Mouse (Mus musculus) gastrocnemius, postnatal 36 days (tissue): ENCODE data around the gene Col23a1. TPM values are rescaled to one million over a fixed set of nuclear protein-coding genes. Genes with fewer than 3 reads are reported as not detected.

Source experiments
- DNase-seq, 2 experiments: peaks; one replicate each; pipeline ENCODE4 v3.0.0; 2022
- intact Hi-C: fragments of 180-260 bp; cut with DNase I; formaldehyde crosslinking; loops from one replicate; pipeline ENCODE4 v1.15.1; 2025
- total RNA-seq, 2 experiments: library from RNA; stranded (reverse); gene quantifications; 2 replicates each; pipeline ENCODE4 v1.2.3; 2021

The Col23a1 gene
- total RNA-seq, 2 experiments from 2014 or later = 1.4 to 1.5 TPM

- intact Hi-C loops = no loop called here
- DNase-seq = no peak
Measured at GRCm38 (mm10) chr11:51468737-51469136, 179.0 kb downstream of the Col23a1 start.

DNA sequence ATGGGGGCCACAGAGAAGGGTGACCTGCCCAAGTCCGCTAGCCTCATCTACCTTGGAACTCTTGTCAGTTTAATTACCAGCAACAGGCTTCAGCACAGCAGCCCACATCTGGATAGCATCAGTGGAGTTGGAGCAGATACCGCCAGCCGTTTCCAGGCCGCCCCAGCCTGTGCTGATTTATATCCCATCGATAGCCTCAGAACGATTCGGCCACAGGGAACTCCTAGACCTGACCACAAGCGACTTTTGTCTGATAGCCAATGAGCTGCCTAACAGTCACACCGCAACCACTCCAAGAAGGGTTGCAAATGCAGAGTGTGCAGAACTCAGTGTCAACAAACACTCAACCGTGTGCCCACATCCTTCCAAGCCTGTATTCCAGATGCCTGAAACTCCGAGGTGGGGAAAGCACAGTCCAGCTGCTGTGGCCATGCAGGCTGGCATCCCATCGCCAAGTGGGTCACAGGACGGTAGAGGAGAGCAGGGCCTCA lies 179.7 kb downstream of the Col23a1 start:
- intact Hi-C loops = no loop called here
- DNase-seq = peak; percentile 10 to 28

- intact Hi-C loops = no loop called here
- DNase-seq = no peak
Measured at GRCm38 (mm10) chr11:51470383-51471144, 180.8 kb downstream of the Col23a1 start.

- intact Hi-C loops = no loop called here
- no peak for DNase-seq
Measured at GRCm38 (mm10) chr11:51473686-51474085, 184.0 kb downstream of the Col23a1 start.

DNA sequence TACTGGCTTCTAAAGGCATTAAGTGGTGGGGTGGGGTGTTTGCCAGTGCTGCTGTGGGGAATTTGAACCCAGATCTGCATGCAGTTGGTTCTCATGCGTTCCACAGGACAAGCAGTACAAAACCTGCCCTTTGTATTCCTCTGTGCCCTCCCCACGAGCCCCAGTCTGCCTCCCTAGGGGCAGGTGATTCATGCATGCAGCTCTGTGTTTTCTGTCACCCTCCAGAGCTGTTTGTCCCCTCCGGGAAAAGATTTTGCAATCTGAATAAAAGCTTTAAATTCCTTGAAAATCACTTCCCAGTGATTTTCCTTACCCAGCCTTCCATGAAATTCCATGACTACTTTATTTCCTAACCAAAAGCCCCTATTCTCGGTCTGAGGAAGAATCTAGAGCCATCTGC lies 186.8 kb downstream of the Col23a1 start:
- intact Hi-C loops = no loop called here
- DNase-seq = no peak

DNA sequence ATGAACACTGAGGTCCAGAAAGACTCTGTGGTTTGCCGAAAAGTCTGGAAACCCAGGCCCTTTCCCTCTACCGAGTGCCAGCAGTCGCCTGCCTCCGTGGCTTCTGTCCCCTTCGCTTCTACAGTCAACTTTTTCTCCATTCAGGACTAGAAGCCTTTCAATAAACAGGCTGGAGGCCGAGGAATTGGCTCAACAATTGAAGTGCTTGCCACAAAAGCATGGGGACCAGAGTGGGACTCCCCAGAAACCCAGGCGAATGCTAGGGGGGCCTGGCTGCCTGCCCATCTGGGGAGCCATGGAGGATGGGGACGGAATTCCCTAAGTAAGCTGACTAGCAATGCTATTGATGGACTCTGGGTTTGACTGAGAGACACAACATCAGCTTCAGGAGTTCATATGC lies 187.9 kb downstream of the Col23a1 start:
- intact Hi-C loops = no loop called here
- no peak for DNase-seq

GRCm38 (mm10) chr11:51482251-51482650 lies 192.5 kb downstream of the Col23a1 start:
- DNase-seq = no peak
- intact Hi-C loops = no loop called here

GRCm38 (mm10) chr11:51485051-51485521 lies 195.4 kb downstream of the Col23a1 start:
- intact Hi-C loops = no loop called here
- no peak for DNase-seq

DNA sequence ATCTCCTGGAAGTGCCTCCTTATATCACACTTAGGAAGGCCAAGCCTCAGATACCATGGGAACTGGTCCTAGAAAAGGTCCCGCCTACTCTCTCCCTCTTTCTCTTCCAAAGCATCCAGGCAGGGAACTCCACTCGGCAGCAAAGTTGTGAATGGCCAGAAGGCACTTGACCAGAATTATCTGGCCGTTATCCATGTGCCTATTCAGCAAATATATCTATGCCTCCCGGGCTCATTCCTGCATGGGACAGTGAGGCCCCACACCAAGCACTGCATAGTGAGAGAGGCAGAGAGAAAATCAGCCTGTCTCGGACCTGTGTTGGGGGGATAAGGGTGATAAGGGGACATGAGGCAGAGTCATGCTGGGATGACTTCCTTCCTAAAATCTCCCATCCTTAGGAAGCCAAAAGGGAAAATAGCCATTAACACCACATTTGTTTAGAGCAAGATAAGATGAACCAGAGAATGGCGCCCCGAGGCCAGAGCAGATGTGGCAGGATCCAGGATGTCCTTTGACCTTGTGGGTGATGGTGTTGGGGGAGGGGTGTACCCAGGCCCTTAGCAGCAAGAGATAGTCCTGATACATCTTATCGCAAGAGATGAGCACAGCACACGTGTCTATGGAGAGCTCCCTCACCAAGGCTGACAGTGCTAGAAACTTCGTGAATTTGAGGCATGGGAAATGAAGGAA lies 196.2 kb downstream of the Col23a1 start:
- no peak for DNase-seq
- intact Hi-C loops = no loop called here

- no peak for DNase-seq
- intact Hi-C loops = no loop called here
Measured at GRCm38 (mm10) chr11:51488813-51489212, 199.1 kb downstream of the Col23a1 start.

DNA sequence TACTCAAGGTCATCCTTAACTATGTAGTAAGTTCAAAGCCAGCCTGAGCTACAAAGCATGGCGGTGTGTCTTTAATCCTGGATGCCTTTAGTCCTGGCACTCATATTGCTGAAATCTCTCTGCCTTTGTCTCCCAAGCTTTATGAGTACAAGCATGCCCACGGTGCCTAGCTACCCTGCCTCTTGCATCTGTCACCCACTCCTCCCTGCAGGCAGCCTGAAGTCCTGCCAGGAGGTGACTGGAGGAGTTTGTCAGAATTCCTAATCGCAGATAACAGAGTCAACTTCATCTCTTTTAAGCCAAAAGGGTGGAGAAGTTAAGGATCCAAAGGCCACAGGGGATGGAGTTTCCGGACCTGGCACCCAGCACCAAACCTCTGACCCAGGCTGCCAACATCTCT lies 203.7 kb downstream of the Col23a1 start:
- DNase-seq = no peak
- intact Hi-C loops = no loop called here

- DNase-seq = no peak
- intact Hi-C loops = no loop called here
Measured at GRCm38 (mm10) chr11:51494178-51494577, 204.5 kb downstream of the Col23a1 start.

DNA sequence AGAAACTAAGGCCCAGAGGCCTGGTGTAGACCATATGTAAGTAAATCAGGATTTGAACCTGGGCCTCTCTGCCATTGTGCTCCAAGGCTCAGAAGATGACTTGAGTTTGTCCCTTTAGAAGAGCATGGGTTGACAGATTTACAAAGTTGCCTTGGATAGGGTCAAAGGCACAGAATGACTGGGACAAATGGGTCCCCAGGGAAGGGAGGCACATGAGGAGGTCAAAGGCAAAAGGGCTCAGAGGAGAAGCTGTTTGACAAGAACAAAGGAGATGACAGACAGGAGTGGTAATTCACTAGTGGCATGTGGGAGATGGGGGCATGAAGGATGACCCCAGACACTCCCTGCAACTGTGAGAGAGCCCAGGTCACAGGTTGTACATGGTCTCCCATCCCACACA lies 210.1 kb downstream of the Col23a1 start:
- no peak for DNase-seq
- intact Hi-C loops = no loop called here

GRCm38 (mm10) chr11:51502431-51502851 lies 212.7 kb downstream of the Col23a1 start:
- intact Hi-C loops = no loop called here
- DNase-seq = no peak

- no peak for DNase-seq
- intact Hi-C loops = no loop called here
Measured at GRCm38 (mm10) chr11:51504946-51505345, 215.2 kb downstream of the Col23a1 start.

GRCm38 (mm10) chr11:51508053-51508452 lies 218.3 kb downstream of the Col23a1 start:
- intact Hi-C loops = no loop called here
- no peak for DNase-seq

- DNase-seq = no peak
- intact Hi-C loops = no loop called here
Measured at GRCm38 (mm10) chr11:51509211-51509610, 219.5 kb downstream of the Col23a1 start.

DNA sequence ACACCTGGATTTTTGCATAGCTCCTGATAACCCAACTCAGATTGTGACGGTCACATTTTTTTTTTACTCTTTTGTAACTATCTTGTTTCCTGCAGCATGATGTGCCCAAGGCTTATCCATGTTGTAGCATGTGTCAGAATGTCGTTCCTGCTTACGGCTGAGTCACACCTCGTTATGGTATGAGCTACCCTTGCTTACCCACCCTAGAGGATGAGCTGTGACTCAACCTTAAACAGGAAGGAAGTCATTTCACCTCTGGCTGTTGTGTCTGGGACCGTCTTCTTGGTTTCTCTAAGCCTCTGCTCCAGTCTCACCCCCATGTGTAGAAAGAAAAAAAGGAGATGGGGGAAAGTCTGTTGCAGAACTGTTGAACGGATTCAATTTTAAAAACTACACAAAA lies 223.3 kb downstream of the Col23a1 start:
- DNase-seq = no peak
- intact Hi-C loops = no loop called here

GRCm38 (mm10) chr11:51515346-51515745 lies 225.6 kb downstream of the Col23a1 start:
- DNase-seq = no peak
- intact Hi-C loops = no loop called here

DNA sequence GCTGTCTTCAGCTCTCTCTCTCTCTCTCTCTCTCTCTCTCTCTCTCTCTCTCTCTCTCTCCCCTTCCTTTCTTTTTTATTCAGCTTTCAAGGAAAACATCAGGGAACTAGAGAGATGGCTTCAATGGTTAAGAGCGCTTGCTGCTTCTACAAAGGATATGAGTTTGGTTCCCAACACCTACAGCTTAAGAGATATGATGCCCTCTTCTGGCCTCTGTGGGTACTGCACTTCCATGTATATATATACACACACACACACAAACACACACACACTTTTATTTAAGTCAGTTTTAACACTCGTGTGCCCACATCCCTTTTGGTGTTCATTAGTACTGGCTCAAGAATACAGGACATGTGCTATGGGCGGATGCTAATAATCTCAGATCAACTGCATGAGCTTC lies 228.4 kb downstream of the Col23a1 start:
- intact Hi-C loops = no loop called here
- no peak for DNase-seq

- no peak for DNase-seq
- intact Hi-C loops = no loop called here
Measured at GRCm38 (mm10) chr11:51518585-51518984, 228.9 kb downstream of the Col23a1 start.

- no peak for DNase-seq
- intact Hi-C loops = no loop called here
Measured at GRCm38 (mm10) chr11:51521440-51521839, 231.7 kb downstream of the Col23a1 start.
